Mouse (Mus musculus): ENCODE data around the gene Lpo.

DNA sequence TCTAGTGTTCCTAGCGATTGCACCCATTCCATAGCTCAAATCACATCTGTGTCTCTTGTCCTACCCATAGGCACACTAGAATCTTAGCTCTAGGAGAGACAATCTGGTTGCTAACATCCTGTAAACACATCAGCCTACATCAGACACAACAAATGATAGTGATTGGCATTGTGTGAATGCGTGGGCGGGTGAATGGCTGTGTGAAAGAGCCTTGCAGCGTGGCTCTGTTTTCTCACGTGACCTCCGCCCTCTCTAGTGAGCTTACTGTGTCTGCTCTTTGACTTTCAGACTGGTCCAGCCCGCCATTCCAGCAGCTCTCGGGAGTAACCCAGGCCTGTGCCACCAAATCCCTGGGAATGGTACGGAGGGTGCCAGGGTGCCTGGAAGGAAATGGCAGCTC, 32.3 kb upstream of the Lpo start:
- TF ChIP-seq CTCF (IDR thresholded peaks at IDR 0.05; ENCODE audit: low read depth, low read length) (no peak), EP300 (IDR thresholded peaks at IDR 0.05; ENCODE audit: insufficient read depth, low read depth, low read length) (no peak)
